In genomic region chr8:10350451-10350850, GRCm38 (mm10) we compare ENCODE assay signal across 18 mouse cellular contexts.
A peak's percentile ranks its signal among the peaks of the same experiment; 100 is the strongest.
DNase-seq lines count a peak whose midpoint lies in the region; ATAC-seq and TF ChIP-seq lines count a peak whose summit lies in the region.
"Had no signal": no experiment of that assay in that cellular context is flagged by ENCODE, and none has a peak within 500 bp of the region (broad histone marks: within the 10 kb centered on the region; RNA-seq: fewer than 3 reads in every experiment).

No protein-coding gene starts in this region.

- no peaks in the 10 kb centered on the region for H3K27me3 ChIP-seq in liver, embryonic 11.5 days (replicated peaks; ENCODE audit: control insufficient read depth, insufficient read depth, low read length)
- H3K27me3 ChIP-seq: embryonic facial prominence, embryonic 12.5 days; forebrain, embryonic 15.5 days had no signal

- TF ChIP-seq POLR2A in brain, embryonic 14.5 days (IDR thresholded peaks at IDR 0.05; ENCODE audit: borderline replicate concordance, extremely low read depth, insufficient read depth, insufficient read length, poor library complexity, severe bottlenecking): no peak

- ATAC-seq in cerebellum, adult (ENCODE audit: insufficient number of reproducible peaks, low FRiP score, low TSS enrichment): no peak
- ATAC-seq in liver, embryonic 11.5 days (replicated peaks; ENCODE audit: low FRiP score): no peak
- ATAC-seq: forebrain, embryonic 13.5 days; forebrain, embryonic 15.5 days; forebrain, postnatal 0 days had no signal

- no peak overlapping the region for H3K4me2 ChIP-seq in liver, embryonic 11.5 days
- H3K4me2 ChIP-seq: embryonic facial prominence, embryonic 12.5 days; forebrain, embryonic 13.5 days; forebrain, embryonic 15.5 days had no signal

- H3K4me3 ChIP-seq in liver, embryonic 11.5 days (ENCODE audit: low read depth, low read length): no peak overlapping the region
- H3K4me3 ChIP-seq: embryonic facial prominence, embryonic 10.5 days; embryonic facial prominence, embryonic 12.5 days; forebrain, embryonic 13.5 days; forebrain, embryonic 15.5 days had no signal

- intact Hi-C loops in left cerebral cortex, postnatal 4 days (cut with DNase I): no loop called here

- TF ChIP-seq CTCF in brain, embryonic 14.5 days (IDR thresholded peaks at IDR 0.05; ENCODE audit: borderline replicate concordance, extremely low read depth, insufficient read depth, insufficient read length): no peak

- WGBS in liver, embryonic 11.5 days: 79% methylated on average over 1 of the region's 1 CpGs

- DNase-seq in cerebellum, postnatal 10 days: peak; percentile 62 to 71
- DNase-seq in left cerebral cortex, postnatal 4 days: peak; percentile 35
- no peak for DNase-seq in left cerebral cortex, adult 9 months (ENCODE audit: low spot score in 2 of 2)
- DNase-seq in brain, adult 2 months (ENCODE audit: low read depth, low spot score): peak; percentile 20
- DNase-seq in brain, embryonic 14.5 days (ENCODE audit: low read depth): peak; percentile 26
- DNase-seq in liver, embryonic 11.5 days (ENCODE audit: low spot score): no peak
- DNase-seq: adrenal gland, adult 2 months; adrenal gland, postnatal 10 days; adrenal gland, postnatal 25 days; cerebellum, adult 11 months; cerebellum, adult 18-20 months; cerebellum, adult 8-10 months; forebrain, postnatal 0 days had no signal

- no peaks in the 10 kb centered on the region for H3K4me1 ChIP-seq in liver, embryonic 11.5 days (replicated peaks; ENCODE audit: control insufficient read depth, insufficient read depth, low read length)
- H3K4me1 ChIP-seq: forebrain, embryonic 13.5 days; forebrain, embryonic 15.5 days had no signal

- H3K9me3 ChIP-seq in liver, embryonic 11.5 days (ENCODE audit: control insufficient read depth, low read length): no peaks in the 10 kb centered on the region
- H3K9me3 ChIP-seq: embryonic facial prominence, embryonic 12.5 days; forebrain, embryonic 13.5 days; forebrain, embryonic 15.5 days had no signal

- H3K36me3 ChIP-seq in liver, embryonic 11.5 days (ENCODE audit: control insufficient read depth, insufficient read depth, low read length): no peaks in the 10 kb centered on the region
- H3K36me3 ChIP-seq: embryonic facial prominence, embryonic 10.5 days; embryonic facial prominence, embryonic 12.5 days; forebrain, embryonic 15.5 days had no signal

- H3K9ac ChIP-seq in liver, embryonic 11.5 days (ENCODE audit: low read depth, low read length): no peak overlapping the region
- H3K9ac ChIP-seq: embryonic facial prominence, embryonic 12.5 days; forebrain, embryonic 13.5 days; forebrain, embryonic 15.5 days; forebrain, postnatal 0 days had no signal

- H3K27ac ChIP-seq in liver, embryonic 11.5 days (ENCODE audit: low read depth, low read length): no peak overlapping the region
- H3K27ac ChIP-seq: embryonic facial prominence, embryonic 10.5 days; embryonic facial prominence, embryonic 12.5 days; forebrain, embryonic 13.5 days; forebrain, embryonic 15.5 days had no signal

Comparison
In these comparisons a context has a peak if more than half of its experiments do, and no peak if none do; other contexts are left out.
1. DNase-seq: peak in cerebellum, postnatal 10 days (2 of 2), left cerebral cortex, postnatal 4 days (single experiment), brain, adult 2 months (single experiment) and brain, embryonic 14.5 days (single experiment); none in left cerebral cortex, adult 9 months (0 of 2) and liver, embryonic 11.5 days (single experiment).